Mouse (Mus musculus) midbrain, embryonic 16.5 days (tissue): ENCODE data around the gene Gm10309. TPM values are rescaled to one million over a fixed set of nuclear protein-coding genes. Genes with fewer than 3 reads are reported as not detected.

Source experiments
- ATAC-seq: fragments of 200-750 bp; cut with Nextera tagmentation; 2 replicates; pipeline ENCODE4 v1.8.0; 2017; ENCODE audit warnings: moderate TSS enrichment
- H3K27ac ChIP-seq: fragments of 300-500 bp; sonication (generic); 2 replicates; pipeline ENCODE4 v1.5.1; 2014; ENCODE audit warnings: mild to moderate bottlenecking, low read length, mixed read lengths
- H3K27me3 ChIP-seq: fragments of 300-500 bp; sonication (generic); 2 replicates; pipeline ENCODE4 v1.6.1; 2014; ENCODE audit warnings: low read depth, low read length, mixed read lengths; ENCODE audit not compliant: control insufficient read depth, insufficient read depth
- H3K36me3 ChIP-seq: fragments of 300-500 bp; sonication (generic); 2 replicates; pipeline ENCODE4 v1.6.1; 2014; ENCODE audit warnings: mild to moderate bottlenecking, low read length, moderate library complexity, mixed read lengths; ENCODE audit not compliant: control insufficient read depth, insufficient read depth
- H3K4me1 ChIP-seq: fragments of 300-500 bp; sonication (generic); 2 replicates; pipeline ENCODE4 v1.6.1; 2014; ENCODE audit warnings: mild to moderate bottlenecking, low read length, mixed read lengths; ENCODE audit not compliant: control insufficient read depth, insufficient read depth
- H3K4me2 ChIP-seq: fragments of 300-500 bp; sonication (generic); 2 replicates; pipeline ENCODE4 v1.6.1; 2014; ENCODE audit warnings: mild to moderate bottlenecking, low read length, mixed read lengths
- H3K4me3 ChIP-seq: fragments of 300-500 bp; sonication (generic); 2 replicates; pipeline ENCODE4 v1.5.1; 2014; ENCODE audit warnings: low read depth, mild to moderate bottlenecking, low read length, moderate library complexity, mixed read lengths
- H3K9ac ChIP-seq: fragments of 300-500 bp; sonication (generic); 2 replicates; pipeline ENCODE4 v1.6.1; 2014; ENCODE audit warnings: low read depth, low read length, mixed read lengths
- H3K9me3 ChIP-seq: fragments of 300-500 bp; sonication (generic); replicated peaks from 2 replicates; pipeline ENCODE4 v1.6.1; 2014; ENCODE audit warnings: mild to moderate bottlenecking, low read length, mixed read lengths; ENCODE audit not compliant: control insufficient read depth, poor library complexity, severe bottlenecking
- WGBS: fragments of 180-500 bp; shearing (Covaris S2); extraction: QIAGEN DNeasy Blood & Tissue Kit; methylation state at CpG from one replicate; pipeline ENCODE4 v1.1.7; 2014; 5-methylcytosine and 5-hydroxymethylcytosine counted together
- polyA plus RNA-seq: library from polyadenylated mRNA; unstranded; fragments of >200 nt; fragmentation: Nextera tagmentation; extraction: Ambion mirVana; gene quantifications from 2 replicates; pipeline ENCODE4 v1.2.1, GENCODE M21; 2015

Gm10309 gene
- polyA plus RNA-seq, 1 experiment from 2014 or later: 0.44 TPM

GRCm38 (mm10) chr17:86532783-86533548 is 27.9 kb upstream of the Gm10309 start:
- no peak overlapping the region for H3K9ac ChIP-seq
- no peak overlapping the region for H3K27ac ChIP-seq
- ATAC-seq: no peak
- H3K4me2 ChIP-seq: no peak overlapping the region
- no peaks in the 10 kb centered on the region for H3K36me3 ChIP-seq
- no peaks in the 10 kb centered on the region for H3K27me3 ChIP-seq
- WGBS: 68% methylated on average over 16 of the region's 17 CpGs
- H3K9me3 ChIP-seq: no peaks in the 10 kb centered on the region
- peaks cover 9% of the 10 kb centered on the region for H3K4me1 ChIP-seq
- H3K4me3 ChIP-seq: no peak overlapping the region

- no peak overlapping the region for H3K27ac ChIP-seq
- no peak overlapping the region for H3K4me3 ChIP-seq
- H3K4me2 ChIP-seq: no peak overlapping the region
- H3K9ac ChIP-seq: no peak overlapping the region
- 95% methylated on average over 6 of the region's 6 CpGs for WGBS
- no peak for ATAC-seq
- H3K27me3 ChIP-seq: no peaks in the 10 kb centered on the region
- H3K9me3 ChIP-seq: no peaks in the 10 kb centered on the region
- H3K4me1 ChIP-seq: peaks cover 4% of the 10 kb centered on the region
- no peaks in the 10 kb centered on the region for H3K36me3 ChIP-seq
These were observed 26.2 kb upstream of the Gm10309 start for GRCm38 (mm10) chr17:86531231-86531630.

GRCm38 (mm10) chr17:86529411-86529810 is 24.4 kb upstream of the Gm10309 start:
- ATAC-seq: no peak
- Histone ChIP-seq H3K4me1 (no peaks in the 10 kb centered on the region; the same call in 1 of the 2 replicates), H3K9ac (no peak overlapping the region), H3K4me3 (no peak overlapping the region), H3K36me3 (no peaks in the 10 kb centered on the region), H3K27me3 (no peaks in the 10 kb centered on the region), H3K9me3 (no peaks in the 10 kb centered on the region), H3K4me2 (no peak overlapping the region), H3K27ac (no peak overlapping the region)
- 78% methylated on average over 4 of the region's 4 CpGs for WGBS

- WGBS: 87% methylated on average over 10 of the region's 10 CpGs
- Histone ChIP-seq H3K27ac (no peak overlapping the region), H3K4me3 (no peak overlapping the region), H3K4me1 (no peaks in the 10 kb centered on the region; the same call in 1 of the 2 replicates), H3K36me3 (no peaks in the 10 kb centered on the region), H3K9ac (no peak overlapping the region), H3K9me3 (no peaks in the 10 kb centered on the region), H3K27me3 (no peaks in the 10 kb centered on the region), H3K4me2 (no peak overlapping the region)
- no peak for ATAC-seq
These were observed 24.0 kb upstream of the Gm10309 start for GRCm38 (mm10) chr17:86529003-86529402.

GRCm38 (mm10) chr17:86527298-86527697 is 22.3 kb upstream of the Gm10309 start:
- H3K4me2 ChIP-seq: no peak overlapping the region
- H3K9ac ChIP-seq: no peak overlapping the region
- no peaks in the 10 kb centered on the region for H3K36me3 ChIP-seq
- no peak for ATAC-seq
- 87% methylated on average over 5 of the region's 5 CpGs for WGBS
- no peak overlapping the region for H3K4me3 ChIP-seq
- no peaks in the 10 kb centered on the region for H3K9me3 ChIP-seq
- H3K27me3 ChIP-seq: no peaks in the 10 kb centered on the region
- no peaks in the 10 kb centered on the region for H3K4me1 ChIP-seq
- H3K27ac ChIP-seq: no peak overlapping the region

GRCm38 (mm10) chr17:86526016-86526415 is 21.0 kb upstream of the Gm10309 start:
- ATAC-seq: no peak
- 86% methylated on average over 7 of the region's 7 CpGs for WGBS

GRCm38 (mm10) chr17:86525075-86525474 is 20.0 kb upstream of the Gm10309 start:
- ATAC-seq: no peak
- H3K4me3 ChIP-seq: no peak overlapping the region
- H3K4me2 ChIP-seq: no peak overlapping the region
- H3K4me1 ChIP-seq: no peaks in the 10 kb centered on the region
- H3K36me3 ChIP-seq: no peaks in the 10 kb centered on the region
- no peak overlapping the region for H3K27ac ChIP-seq
- no peaks in the 10 kb centered on the region for H3K27me3 ChIP-seq
- no peaks in the 10 kb centered on the region for H3K9me3 ChIP-seq
- no peak overlapping the region for H3K9ac ChIP-seq
- 95% methylated on average over 2 of the region's 2 CpGs for WGBS

More at GRCm38 (mm10) chr17:86526016-86526415, 21.0 kb upstream of the Gm10309 start:
- no peak overlapping the region for H3K4me2 ChIP-seq
- H3K9me3 ChIP-seq: no peaks in the 10 kb centered on the region
- H3K9ac ChIP-seq: no peak overlapping the region
- H3K4me3 ChIP-seq: no peak overlapping the region
- H3K27ac ChIP-seq: no peak overlapping the region
- H3K4me1 ChIP-seq: no peaks in the 10 kb centered on the region
- no peaks in the 10 kb centered on the region for H3K27me3 ChIP-seq
- H3K36me3 ChIP-seq: no peaks in the 10 kb centered on the region

GRCm38 (mm10) chr17:86523843-86524242 is 18.8 kb upstream of the Gm10309 start:
- no peak overlapping the region for H3K4me3 ChIP-seq
- H3K4me2 ChIP-seq: no peak overlapping the region
- 93% methylated on average over 10 of the region's 10 CpGs for WGBS
- H3K9ac ChIP-seq: no peak overlapping the region
- no peaks in the 10 kb centered on the region for H3K27me3 ChIP-seq
- ATAC-seq: no peak
- H3K27ac ChIP-seq: no peak overlapping the region
- no peaks in the 10 kb centered on the region for H3K9me3 ChIP-seq
- no peaks in the 10 kb centered on the region for H3K36me3 ChIP-seq
- H3K4me1 ChIP-seq: no peaks in the 10 kb centered on the region

GRCm38 (mm10) chr17:86523374-86523773 is 18.3 kb upstream of the Gm10309 start:
- Histone ChIP-seq H3K4me2 (no peak overlapping the region), H3K9me3 (no peaks in the 10 kb centered on the region), H3K27ac (no peak overlapping the region), H3K4me1 (no peaks in the 10 kb centered on the region), H3K27me3 (no peaks in the 10 kb centered on the region), H3K36me3 (no peaks in the 10 kb centered on the region), H3K4me3 (no peak overlapping the region), H3K9ac (no peak overlapping the region)
- 77% methylated on average over 3 of the region's 3 CpGs for WGBS
- ATAC-seq: no peak
